Mouse (Mus musculus): ENCODE results near the gene Olfr186. TPM values are rescaled to one million over a fixed set of nuclear protein-coding genes. Genes with fewer than 3 reads are reported as not detected.
"Not testable (repeated sequence)": the region's sequence is repeated elsewhere in the genome, so short reads cannot be mapped to it uniquely, and the experiment has no call there.

Olfr186 gene
- polyA plus RNA-seq (2012; rRNA removed) = not detected in 2 replicates

DNA sequence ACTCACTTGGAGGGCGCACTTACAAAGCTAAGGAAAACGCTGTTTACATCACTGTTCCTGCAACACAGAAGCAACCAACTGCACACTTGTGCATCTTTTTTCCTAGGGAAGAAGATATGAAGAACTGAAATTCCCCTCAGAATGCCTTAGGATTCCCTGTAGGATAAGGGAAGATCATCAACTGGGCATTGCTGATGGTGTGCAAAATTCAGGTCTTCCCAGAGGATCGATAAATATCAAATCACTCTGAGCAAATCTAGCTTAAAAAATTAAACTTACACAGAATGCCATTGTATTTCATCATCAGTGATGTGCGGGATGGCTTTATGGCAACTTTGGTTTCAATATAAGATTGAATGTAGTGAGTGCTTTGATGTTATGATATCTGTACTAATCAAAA is at the start of gene Olfr186:
Gene Olfr186, minus strand, starts transcription at position 101 of the 400 bp plus-strand sequence.
- no peak within 1 kb of the TSS for H3K27ac ChIP-seq (ENCODE audit: insufficient read depth, low read depth, low read length)
- WGBS = 91% methylated on average over 4 of the region's 4 CpGs
- no peaks in the 10 kb centered on the region for H3K4me1 ChIP-seq (ENCODE audit: control insufficient read depth, insufficient read depth, insufficient read length, low read length)
- H3K27me3 ChIP-seq (ENCODE audit: control insufficient read depth, insufficient read depth, low read length) = no peaks in the 10 kb centered on the region
- TF ChIP-seq CTCF (IDR thresholded peaks at IDR 0.05; ENCODE audit: extremely low read depth, insufficient read length, insufficient replicate concordance, low read depth, low read length) (no peak), POLR2A (IDR thresholded peaks at IDR 0.05; ENCODE audit: low read depth, low read length) (no peak)
- H3K36me3 ChIP-seq (ENCODE audit: control insufficient read depth, insufficient read depth, low read length) = no peaks in the 10 kb centered on the region
- no peak within 1 kb of the TSS for H3K4me3 ChIP-seq (ENCODE audit: low read depth, low read length)

DNA sequence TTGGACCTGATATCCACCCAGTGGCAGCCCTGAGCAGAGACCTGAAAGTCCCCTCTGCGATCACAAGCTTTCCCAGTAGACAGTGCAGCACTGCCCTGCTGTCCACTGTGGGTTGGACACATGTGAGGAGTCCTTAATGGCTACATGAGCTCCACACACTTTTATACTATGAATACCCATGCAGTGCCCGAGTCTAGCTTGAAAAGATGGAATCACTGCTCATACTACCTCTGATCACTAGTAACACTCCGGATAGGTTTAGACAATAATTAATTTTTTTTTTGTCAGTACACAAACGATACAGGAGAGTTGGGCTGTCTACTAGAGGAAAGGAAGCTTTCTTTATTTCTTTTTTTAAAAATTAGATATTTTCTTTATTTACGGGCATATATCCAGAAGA is 47.8 kb upstream of the Olfr186 start, which contains the start of gene Olfr190:
Gene Olfr190, minus strand, starts transcription at position 101 of the 400 bp plus-strand sequence.
- WGBS = 80% methylated on average over 5 of the region's 5 CpGs
- no peak within 1 kb of the TSS for H3K4me3 ChIP-seq (ENCODE audit: low read depth, low read length)
- TF ChIP-seq CTCF (IDR thresholded peaks at IDR 0.05; ENCODE audit: extremely low read depth, insufficient read length, insufficient replicate concordance, low read depth, low read length) (no peak), POLR2A (IDR thresholded peaks at IDR 0.05; ENCODE audit: low read depth, low read length) (no peak)

DNA sequence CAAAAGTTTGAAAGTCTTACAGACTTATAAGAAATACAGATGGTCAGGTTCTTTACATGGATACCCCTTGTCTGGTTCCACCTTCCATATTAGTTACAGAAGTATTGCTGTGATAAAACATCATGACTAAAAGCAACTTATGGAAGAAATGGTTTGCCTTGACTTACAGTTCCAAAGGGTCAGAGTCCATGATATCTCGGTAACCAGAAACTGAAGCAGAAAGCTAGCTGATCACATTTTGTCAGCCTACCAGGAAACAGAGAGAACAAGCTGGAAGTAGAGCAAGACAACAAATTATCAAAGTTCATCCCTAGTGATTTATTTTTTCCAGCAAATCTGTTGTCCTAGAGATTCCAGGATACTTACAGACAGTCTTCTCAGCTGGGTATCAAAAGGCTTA is 43.4 kb upstream of the Olfr186 start:
- Histone ChIP-seq H3K27me3 (ENCODE audit: control insufficient read depth, insufficient read depth, low read length) (no peaks in the 10 kb centered on the region), H3K4me1 (ENCODE audit: control insufficient read depth, insufficient read depth, insufficient read length, low read length) (no peaks in the 10 kb centered on the region), H3K36me3 (ENCODE audit: control insufficient read depth, insufficient read depth, low read length) (no peaks in the 10 kb centered on the region), H3K27ac (ENCODE audit: insufficient read depth, low read depth, low read length) (no peak overlapping the region), H3K4me3 (ENCODE audit: low read depth, low read length) (no peak overlapping the region)
- WGBS = 48% methylated on average over 1 of the region's 1 CpGs
- TF ChIP-seq POLR2A (IDR thresholded peaks at IDR 0.05; ENCODE audit: low read depth, low read length) (no peak), CTCF (IDR thresholded peaks at IDR 0.05; ENCODE audit: extremely low read depth, insufficient read length, insufficient replicate concordance, low read depth, low read length) (no peak)

More for the DNA sequence above, 47.8 kb upstream of the Olfr186 start, which contains the start of gene Olfr190:
- H3K36me3 ChIP-seq (ENCODE audit: control insufficient read depth, insufficient read depth, low read length) = no peaks in the 10 kb centered on the region
- no peaks in the 10 kb centered on the region for H3K4me1 ChIP-seq (ENCODE audit: control insufficient read depth, insufficient read depth, insufficient read length, low read length)
- H3K27me3 ChIP-seq (ENCODE audit: control insufficient read depth, insufficient read depth, low read length) = no peaks in the 10 kb centered on the region
- no peak within 1 kb of the TSS for H3K27ac ChIP-seq (ENCODE audit: insufficient read depth, low read depth, low read length)

DNA sequence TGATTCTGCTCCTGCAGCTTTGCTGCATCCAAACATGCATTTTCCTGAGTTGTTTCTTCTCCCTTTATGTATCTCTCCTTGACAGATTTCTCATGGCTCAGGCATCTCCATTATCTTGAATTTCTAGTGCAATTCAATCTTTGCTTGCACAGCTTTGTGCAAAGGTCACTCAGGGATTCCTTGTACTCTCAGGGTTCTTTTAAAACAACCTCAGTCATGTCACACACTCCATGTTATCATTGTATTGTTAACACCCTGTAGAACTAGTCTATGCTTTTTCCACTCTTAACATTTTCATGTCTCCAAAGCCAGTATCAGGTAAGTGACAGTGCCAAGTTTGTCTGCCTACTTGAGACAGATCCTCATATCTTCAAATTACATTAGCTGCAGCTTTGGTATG is 41.7 kb upstream of the Olfr186 start:
- no peaks in the 10 kb centered on the region for H3K4me1 ChIP-seq (ENCODE audit: control insufficient read depth, insufficient read depth, insufficient read length, low read length)
- H3K27me3 ChIP-seq (ENCODE audit: control insufficient read depth, insufficient read depth, low read length) = no peaks in the 10 kb centered on the region
- H3K27ac ChIP-seq (ENCODE audit: insufficient read depth, low read depth, low read length) = no peak overlapping the region
- no peaks in the 10 kb centered on the region for H3K36me3 ChIP-seq (ENCODE audit: control insufficient read depth, insufficient read depth, low read length)
- H3K4me3 ChIP-seq (ENCODE audit: low read depth, low read length) = no peak overlapping the region
- TF ChIP-seq POLR2A (IDR thresholded peaks at IDR 0.05; ENCODE audit: low read depth, low read length) (no peak), CTCF (IDR thresholded peaks at IDR 0.05; ENCODE audit: extremely low read depth, insufficient read length, insufficient replicate concordance, low read depth, low read length) (no peak)

DNA sequence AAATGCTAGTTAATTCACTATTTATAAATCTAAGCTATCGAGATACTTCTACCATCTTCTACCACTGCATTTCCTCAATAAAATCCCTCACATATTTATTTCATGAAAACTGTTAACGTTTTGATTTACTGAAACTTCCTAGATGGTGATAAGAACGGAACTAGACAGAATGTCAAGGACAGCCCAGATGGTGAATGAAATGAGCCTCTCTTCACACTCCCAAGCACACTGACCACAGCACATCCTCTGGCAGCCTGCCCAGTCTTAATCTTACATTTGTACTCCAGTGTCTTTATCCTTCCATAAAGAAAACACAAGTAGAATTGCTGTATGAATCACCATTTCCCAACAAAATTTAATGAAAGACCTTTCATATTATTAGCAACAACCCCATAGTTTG is 32.3 kb upstream of the Olfr186 start:
- 58% methylated on average over 3 of the region's 3 CpGs for WGBS
- H3K4me3 ChIP-seq (ENCODE audit: low read depth, low read length); H3K36me3 ChIP-seq (ENCODE audit: control insufficient read depth, insufficient read depth, low read length); H3K27ac ChIP-seq (ENCODE audit: insufficient read depth, low read depth, low read length); H3K4me1 ChIP-seq (ENCODE audit: control insufficient read depth, insufficient read depth, insufficient read length, low read length); H3K27me3 ChIP-seq (ENCODE audit: control insufficient read depth, insufficient read depth, low read length): not testable (repeated sequence)

DNA sequence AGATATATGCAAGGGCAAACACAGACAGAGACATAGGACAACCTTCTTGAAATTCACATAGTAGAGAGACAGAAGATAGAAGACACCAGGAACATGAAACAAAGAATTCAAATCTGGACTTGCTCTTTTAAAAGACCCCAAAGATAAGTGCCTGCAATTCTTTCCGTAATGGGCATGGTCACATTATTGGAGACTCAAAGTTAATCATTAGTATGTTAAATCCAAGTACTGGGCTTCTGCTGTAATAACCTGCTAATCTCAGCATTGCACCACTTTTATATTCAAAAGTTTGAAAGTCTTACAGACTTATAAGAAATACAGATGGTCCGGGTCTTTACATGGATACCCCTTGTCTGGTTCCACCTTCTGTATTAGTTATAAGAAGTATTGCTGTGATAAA is 19.2 kb upstream of the Olfr186 start:
- not testable (repeated sequence) for H3K4me1 ChIP-seq (ENCODE audit: control insufficient read depth, insufficient read depth, insufficient read length, low read length); H3K27ac ChIP-seq (ENCODE audit: insufficient read depth, low read depth, low read length); H3K36me3 ChIP-seq (ENCODE audit: control insufficient read depth, insufficient read depth, low read length); H3K27me3 ChIP-seq (ENCODE audit: control insufficient read depth, insufficient read depth, low read length); H3K4me3 ChIP-seq (ENCODE audit: low read depth, low read length)
- 48% methylated on average over 2 of the region's 2 CpGs for WGBS

DNA sequence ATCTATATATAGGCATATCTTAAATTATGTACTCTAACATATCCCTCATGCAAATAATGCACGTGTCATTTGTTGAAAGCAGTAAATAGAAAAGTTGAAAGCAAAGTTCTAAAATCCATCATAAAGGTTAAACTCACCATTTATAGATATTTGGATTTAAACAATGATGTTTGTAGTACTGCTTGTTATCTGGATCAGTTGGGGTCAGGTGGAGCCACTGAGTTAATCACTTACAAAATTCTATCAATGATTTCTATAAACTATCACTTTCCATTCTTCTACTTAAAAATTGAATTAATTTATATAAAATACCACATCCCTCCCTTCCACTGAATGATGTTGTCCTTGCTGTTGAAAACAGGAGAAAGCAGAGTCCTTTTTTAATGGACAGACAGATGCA is 18.8 kb upstream of the Olfr186 start:
- no peak overlapping the region for H3K27ac ChIP-seq (ENCODE audit: insufficient read depth, low read depth, low read length)
- TF ChIP-seq POLR2A (IDR thresholded peaks at IDR 0.05; ENCODE audit: low read depth, low read length) = no peak
- TF ChIP-seq CTCF (IDR thresholded peaks at IDR 0.05; ENCODE audit: extremely low read depth, insufficient read length, insufficient replicate concordance, low read depth, low read length) = no peak
- no peaks in the 10 kb centered on the region for H3K27me3 ChIP-seq (ENCODE audit: control insufficient read depth, insufficient read depth, low read length)
- H3K36me3 ChIP-seq (ENCODE audit: control insufficient read depth, insufficient read depth, low read length) = no peaks in the 10 kb centered on the region
- H3K4me3 ChIP-seq (ENCODE audit: low read depth, low read length) = no peak overlapping the region
- WGBS = 41% methylated on average over 1 of the region's 1 CpGs
- no peaks in the 10 kb centered on the region for H3K4me1 ChIP-seq (ENCODE audit: control insufficient read depth, insufficient read depth, insufficient read length, low read length)

DNA sequence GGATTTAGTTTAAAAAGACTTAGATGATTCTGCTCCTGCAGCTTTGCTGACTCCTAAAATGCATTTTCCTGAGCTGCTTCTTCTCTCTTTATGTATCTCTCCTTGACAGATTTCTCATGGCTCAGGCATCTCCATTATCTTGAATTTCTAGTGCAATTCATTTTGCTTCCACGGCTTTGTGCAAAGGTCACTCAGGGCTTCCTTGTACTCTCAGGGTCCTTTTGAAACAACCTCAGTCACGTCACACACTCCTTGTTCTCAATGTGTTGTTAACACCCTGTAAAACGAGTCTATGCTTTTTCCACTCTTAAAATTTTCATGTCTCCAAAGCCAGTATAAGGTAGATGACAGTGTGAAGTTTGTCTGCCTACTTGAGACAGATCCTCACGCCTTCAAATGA is 17.5 kb upstream of the Olfr186 start:
- H3K36me3 ChIP-seq (ENCODE audit: control insufficient read depth, insufficient read depth, low read length) = no peaks in the 10 kb centered on the region
- no peaks in the 10 kb centered on the region for H3K4me1 ChIP-seq (ENCODE audit: control insufficient read depth, insufficient read depth, insufficient read length, low read length)
- TF ChIP-seq POLR2A (IDR thresholded peaks at IDR 0.05; ENCODE audit: low read depth, low read length) (no peak), CTCF (IDR thresholded peaks at IDR 0.05; ENCODE audit: extremely low read depth, insufficient read length, insufficient replicate concordance, low read depth, low read length) (no peak)
- no peaks in the 10 kb centered on the region for H3K27me3 ChIP-seq (ENCODE audit: control insufficient read depth, insufficient read depth, low read length)
- no peak overlapping the region for H3K4me3 ChIP-seq (ENCODE audit: low read depth, low read length)
- no peak overlapping the region for H3K27ac ChIP-seq (ENCODE audit: insufficient read depth, low read depth, low read length)
- 45% methylated on average over 4 of the region's 4 CpGs for WGBS

Measured in small intestine, adult 2 months (tissue).